Comparison of ENCODE assay signal across 22 mouse cellular contexts in the genomic region with DNA sequence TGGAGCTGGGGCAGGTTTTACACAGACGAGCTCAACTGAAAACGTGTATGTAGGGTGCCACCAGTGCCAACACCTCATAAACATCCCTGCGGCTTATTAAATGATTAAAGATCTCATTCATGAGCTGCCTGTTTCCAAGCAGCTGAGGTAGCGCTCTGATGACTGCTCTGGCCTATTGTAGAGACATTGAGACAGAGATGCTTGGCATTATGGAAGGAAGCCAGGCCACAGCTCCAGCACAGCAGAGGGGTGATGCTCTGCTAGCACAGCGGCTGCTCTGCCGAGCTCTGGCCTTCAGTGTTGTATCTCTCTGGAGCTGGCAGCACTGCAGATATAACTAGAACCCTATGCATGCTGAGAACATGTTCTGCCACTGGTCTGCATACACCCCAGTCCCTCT. TPM values are rescaled to one million over a fixed set of nuclear protein-coding genes. Genes with fewer than 3 reads are reported as not detected.
DNase-seq lines count a peak whose midpoint lies in the region; ATAC-seq and TF ChIP-seq lines count a peak whose summit lies in the region.
"Had no signal": no experiment of that assay in that cellular context is flagged by ENCODE, and none has a peak within 500 bp of the region (broad histone marks: within the 10 kb centered on the region; RNA-seq: fewer than 3 reads in every experiment).

No protein-coding gene starts in this region.

- WGBS in liver, embryonic 15.5 days (ENCODE audit: insufficient replicate concordance) = 78% methylated on average over 6 of the region's 6 CpGs
- whole genome bisulfite sequencing in liver, postnatal 0 days (ENCODE audit: insufficient replicate concordance) = 82% methylated on average over 6 of the region's 6 CpGs
- 80% methylated on average over 6 of the region's 6 CpGs for WGBS in forebrain, postnatal 0 days

- no peaks in the 10 kb centered on the region for H3K9me3 ChIP-seq in liver, embryonic 15.5 days (replicated peaks)
- no peaks in the 10 kb centered on the region for H3K9me3 ChIP-seq in liver, postnatal 0 days (ENCODE audit: low read length)
- H3K9me3 ChIP-seq in forebrain, postnatal 0 days (ENCODE audit: low read length) = no peaks in the 10 kb centered on the region
- H3K9me3 ChIP-seq: embryonic facial prominence, embryonic 10.5 days; embryonic facial prominence, embryonic 12.5 days; forebrain, embryonic 13.5 days; forebrain, embryonic 15.5 days; G1E had no signal

- no peak for ATAC-seq in cerebellum, adult (ENCODE audit: insufficient number of reproducible peaks, low FRiP score, low TSS enrichment)
- ATAC-seq in liver, embryonic 15.5 days (ENCODE audit: insufficient read depth) = no peak
- no peak for ATAC-seq in liver, postnatal 0 days
- ATAC-seq in forebrain, postnatal 0 days = no peak
- ATAC-seq: activated CD4-positive, CD25-positive, alpha-beta regulatory T cell, adult 4 months; CD4-positive, CD25-positive, alpha-beta regulatory T cell, adult 4 months; forebrain, embryonic 13.5 days; forebrain, embryonic 15.5 days; Patski had no signal

- peaks cover 67% of the 10 kb centered on the region for H3K36me3 ChIP-seq in liver, embryonic 15.5 days (replicated peaks)
- H3K36me3 ChIP-seq in liver, postnatal 0 days (replicated peaks; ENCODE audit: insufficient read depth, low read length) = peaks cover 22% of the 10 kb centered on the region; the same call in 1 of the 2 replicates
- H3K36me3 ChIP-seq in forebrain, postnatal 0 days (ENCODE audit: insufficient read depth) = peaks cover 33% of the 10 kb centered on the region

- H3K4me3 ChIP-seq in liver, embryonic 15.5 days (replicated peaks) = no peak overlapping the region
- no peak overlapping the region for H3K4me3 ChIP-seq in liver, postnatal 0 days (ENCODE audit: low read depth, low read length)
- H3K4me3 ChIP-seq in forebrain, postnatal 0 days (ENCODE audit: low read depth, low read length) = no peak overlapping the region
- H3K4me3 ChIP-seq: embryonic facial prominence, embryonic 10.5 days; embryonic facial prominence, embryonic 12.5 days; forebrain, embryonic 13.5 days; forebrain, embryonic 15.5 days had no signal

- H3K4me1 ChIP-seq in liver, embryonic 15.5 days (replicated peaks) = peaks cover 11% of the 10 kb centered on the region
- H3K4me1 ChIP-seq in liver, postnatal 0 days (ENCODE audit: insufficient read depth) = no peaks in the 10 kb centered on the region
- H3K4me1 ChIP-seq in forebrain, postnatal 0 days (ENCODE audit: insufficient read depth) = no peaks in the 10 kb centered on the region
- H3K4me1 ChIP-seq: embryonic facial prominence, embryonic 10.5 days; embryonic facial prominence, embryonic 12.5 days had no signal

- peak; percentile 29 for DNase-seq in cerebellum, adult 11-12 months
- DNase-seq in cerebellum, postnatal 25 days = no peak
- peak; percentile 54 to 63 for DNase-seq in cerebellum, postnatal 10 days
- DNase-seq in liver, postnatal 0 days = no peak
- peak; percentile 58 for DNase-seq in Muller cell, postnatal 12 days (ENCODE audit: inconsistent ontology term)
- no peak for DNase-seq in forebrain, postnatal 0 days
- DNase-seq: adrenal gland, adult 8-10 months; adrenal gland, postnatal 14 days; adrenal gland, postnatal 36 days; B cell, adult 2 months; cerebellum, adult 11 months had no signal

- 0 out of 2 replicates have a peak overlapping the region, but pooled peaks have one; percentile 24 for H3K27ac ChIP-seq in liver, embryonic 15.5 days (replicated peaks)
- H3K27ac ChIP-seq in liver, postnatal 0 days (ENCODE audit: low read depth) = no peak overlapping the region
- no peak overlapping the region for H3K27ac ChIP-seq in forebrain, postnatal 0 days (ENCODE audit: low read depth, low read length)
- H3K27ac ChIP-seq: embryonic facial prominence, embryonic 10.5 days; embryonic facial prominence, embryonic 12.5 days; forebrain, embryonic 13.5 days; forebrain, embryonic 15.5 days had no signal

- H3K27me3 ChIP-seq in liver, embryonic 15.5 days = no peaks in the 10 kb centered on the region
- no peaks in the 10 kb centered on the region for H3K27me3 ChIP-seq in liver, postnatal 0 days (ENCODE audit: insufficient read depth, low read length)
- no peaks in the 10 kb centered on the region for H3K27me3 ChIP-seq in forebrain, postnatal 0 days (ENCODE audit: insufficient read depth, low read length)
- H3K27me3 ChIP-seq: CH12.LX; embryonic facial prominence, embryonic 12.5 days; forebrain, embryonic 13.5 days; forebrain, embryonic 15.5 days; Patski had no signal

- TF ChIP-seq EP300 in liver, postnatal 0 days (IDR thresholded peaks at IDR 0.05; ENCODE audit: low read depth) = no peak

- H3K4me2 ChIP-seq in liver, embryonic 15.5 days = no peak overlapping the region
- no peak overlapping the region for H3K4me2 ChIP-seq in liver, postnatal 0 days (ENCODE audit: low read depth, low read length)
- no peak overlapping the region for H3K4me2 ChIP-seq in forebrain, postnatal 0 days (ENCODE audit: low read depth)
- H3K4me2 ChIP-seq: embryonic facial prominence, embryonic 12.5 days; forebrain, embryonic 13.5 days; forebrain, embryonic 15.5 days had no signal

- no peak for TF ChIP-seq CTCF in liver, postnatal 0 days (IDR thresholded peaks at IDR 0.05; ENCODE audit: low read depth)
- no peak for TF ChIP-seq CTCF in forebrain, postnatal 0 days (IDR thresholded peaks at IDR 0.05; ENCODE audit: low read depth)

- H3K9ac ChIP-seq in liver, embryonic 15.5 days = no peak overlapping the region
- no peak overlapping the region for H3K9ac ChIP-seq in liver, postnatal 0 days (replicated peaks)
- H3K9ac ChIP-seq in forebrain, postnatal 0 days = no peak overlapping the region
- H3K9ac ChIP-seq: embryonic facial prominence, embryonic 12.5 days; forebrain, embryonic 13.5 days; forebrain, embryonic 15.5 days had no signal

RNA-seq across cellular contexts. Expression of gene Sec61a1, which starts 25.0 kb away (rescaled TPM):
- polyA plus RNA-seq in liver, embryonic 15.5 days (2015; fragmentation: Nextera tagmentation; extraction: Ambion mirVana) = 123 and 141 TPM in 2 replicates
- 76.4 and 84.0 TPM in 2 replicates for polyA plus RNA-seq in liver, postnatal 0 days (2015; fragmentation: Nextera tagmentation; extraction: Ambion mirVana)
- total RNA-seq in forebrain, postnatal 0 days (2014; rRNA removed) = 150 and 191 TPM in 2 replicates
- polyA plus RNA-seq in forebrain, postnatal 0 days (2015; fragmentation: Nextera tagmentation; extraction: Ambion mirVana) = 118 and 125 TPM in 2 replicates

RNA-seq across cellular contexts. Expression of gene Ruvbl1, which starts 28.5 kb away (rescaled TPM):
- 68.2 and 73.7 TPM in 2 replicates for polyA plus RNA-seq in liver, embryonic 15.5 days (2015; fragmentation: Nextera tagmentation; extraction: Ambion mirVana)
- polyA plus RNA-seq in liver, postnatal 0 days (2015; fragmentation: Nextera tagmentation; extraction: Ambion mirVana) = 34.3 and 37.0 TPM in 2 replicates
- total RNA-seq in forebrain, postnatal 0 days (2014; rRNA removed) = 56.7 and 59.2 TPM in 2 replicates
- 78.9 and 82.8 TPM in 2 replicates for polyA plus RNA-seq in forebrain, postnatal 0 days (2015; fragmentation: Nextera tagmentation; extraction: Ambion mirVana)

RNA-seq across cellular contexts. Expression of gene Eefsec, which starts 47.4 kb away (rescaled TPM):
- polyA plus RNA-seq in liver, embryonic 15.5 days (2015; fragmentation: Nextera tagmentation; extraction: Ambion mirVana) = 17.1 and 17.9 TPM in 2 replicates
- 15.2 and 19.1 TPM in 2 replicates for polyA plus RNA-seq in liver, postnatal 0 days (2015; fragmentation: Nextera tagmentation; extraction: Ambion mirVana)
- 20.1 and 22.9 TPM in 2 replicates for total RNA-seq in forebrain, postnatal 0 days (2014; rRNA removed)
- 26.1 and 28.4 TPM in 2 replicates for polyA plus RNA-seq in forebrain, postnatal 0 days (2015; fragmentation: Nextera tagmentation; extraction: Ambion mirVana)

Comparison
In these comparisons a context has a peak if more than half of its experiments do, and no peak if none do; other contexts are left out.
1. DNase-seq: peak in cerebellum, adult 11-12 months (single experiment), cerebellum, postnatal 10 days (2 of 2) and Muller cell, postnatal 12 days (single experiment); none in cerebellum, postnatal 25 days (0 of 2), liver, postnatal 0 days (single experiment) and forebrain, postnatal 0 days (single experiment).